Mouse (Mus musculus) kidney, adult 11 months (tissue): ENCODE measurements around the gene Ciapin1.

Source experiments
- DNase-seq: peaks from one replicate; pipeline ENCODE4 v3.0.0; 2022

Gene Ciapin1

GRCm38 (mm10) chr8:94778036-94778435 lies 60.1 kb downstream of the Ciapin1 start:
- no peak for DNase-seq

GRCm38 (mm10) chr8:94776346-94776745 lies 61.8 kb downstream of the Ciapin1 start:
- no peak for DNase-seq

- no peak for DNase-seq
These were observed 63.6 kb downstream of the Ciapin1 start for GRCm38 (mm10) chr8:94774601-94775000.

- DNase-seq = no peak
These were observed 64.4 kb downstream of the Ciapin1 start for GRCm38 (mm10) chr8:94773700-94774171.

GRCm38 (mm10) chr8:94773048-94773447 lies 65.1 kb downstream of the Ciapin1 start:
- DNase-seq = no peak

GRCm38 (mm10) chr8:94771941-94772670 lies 66.1 kb downstream of the Ciapin1 start, which contains the start of gene Cx3cl1:
Cx3cl1 (plus strand) TSS chr8:94772009.
- peak; percentile 91 for DNase-seq

- DNase-seq = peak; percentile 68
These were observed 67.2 kb downstream of the Ciapin1 start for GRCm38 (mm10) chr8:94770945-94771344.
